Mouse (Mus musculus) thymus, postnatal 14 days (tissue): Measurements from ENCODE around the gene Zfp366.

ENCODE experiments used
- DNase-seq: peaks from one replicate; pipeline ENCODE4 v3.0.0; 2021

The Zfp366 gene

GRCm38 (mm10) chr13:99258677-99259076 is 74.1 kb downstream of the Zfp366 start:
- DNase-seq = no peak

- DNase-seq = no peak
Observed at GRCm38 (mm10) chr13:99259502-99260174, 75.0 kb downstream of the Zfp366 start.

- no peak for DNase-seq
Observed at GRCm38 (mm10) chr13:99262406-99262805, 77.8 kb downstream of the Zfp366 start.

GRCm38 (mm10) chr13:99263159-99263783 is 78.6 kb downstream of the Zfp366 start:
- no peak for DNase-seq

- DNase-seq = no peak
Observed at GRCm38 (mm10) chr13:99264483-99264882, 79.9 kb downstream of the Zfp366 start.

- DNase-seq = no peak
Observed at GRCm38 (mm10) chr13:99272046-99272445, 87.4 kb downstream of the Zfp366 start.

- DNase-seq = no peak
Observed at GRCm38 (mm10) chr13:99277521-99277920, 92.9 kb downstream of the Zfp366 start.

GRCm38 (mm10) chr13:99278511-99278910 is 93.9 kb downstream of the Zfp366 start:
- DNase-seq = no peak

- DNase-seq = no peak
Observed at GRCm38 (mm10) chr13:99279351-99279750, 94.7 kb downstream of the Zfp366 start.

GRCm38 (mm10) chr13:99282961-99283360 is 98.3 kb downstream of the Zfp366 start:
- no peak for DNase-seq

GRCm38 (mm10) chr13:99283916-99284315 is 99.3 kb downstream of the Zfp366 start:
- no peak for DNase-seq

- DNase-seq = no peak
Observed at GRCm38 (mm10) chr13:99284400-99285160, 100.0 kb downstream of the Zfp366 start.

- no peak for DNase-seq
Observed at GRCm38 (mm10) chr13:99285241-99285640, 100.6 kb downstream of the Zfp366 start.

GRCm38 (mm10) chr13:99287207-99287606 is 102.6 kb downstream of the Zfp366 start:
- no peak for DNase-seq

GRCm38 (mm10) chr13:99287786-99288185 is 103.2 kb downstream of the Zfp366 start:
- no peak for DNase-seq

GRCm38 (mm10) chr13:99290766-99291165 is 106.1 kb downstream of the Zfp366 start:
- DNase-seq = no peak

GRCm38 (mm10) chr13:99294176-99294575 is 109.6 kb downstream of the Zfp366 start:
- no peak for DNase-seq

- no peak for DNase-seq
Observed at GRCm38 (mm10) chr13:99299921-99300320, 115.3 kb downstream of the Zfp366 start.
